Mouse (Mus musculus) forelimb bud, embryonic 11.5 days (tissue): ENCODE measurements around the gene Ntm.

ENCODE experiments used
- DNase-seq: peaks from one replicate; pipeline ENCODE4 v3.0.0-alpha.2; 2012; ENCODE audit warnings: low read depth, low spot score

The Ntm gene

DNA sequence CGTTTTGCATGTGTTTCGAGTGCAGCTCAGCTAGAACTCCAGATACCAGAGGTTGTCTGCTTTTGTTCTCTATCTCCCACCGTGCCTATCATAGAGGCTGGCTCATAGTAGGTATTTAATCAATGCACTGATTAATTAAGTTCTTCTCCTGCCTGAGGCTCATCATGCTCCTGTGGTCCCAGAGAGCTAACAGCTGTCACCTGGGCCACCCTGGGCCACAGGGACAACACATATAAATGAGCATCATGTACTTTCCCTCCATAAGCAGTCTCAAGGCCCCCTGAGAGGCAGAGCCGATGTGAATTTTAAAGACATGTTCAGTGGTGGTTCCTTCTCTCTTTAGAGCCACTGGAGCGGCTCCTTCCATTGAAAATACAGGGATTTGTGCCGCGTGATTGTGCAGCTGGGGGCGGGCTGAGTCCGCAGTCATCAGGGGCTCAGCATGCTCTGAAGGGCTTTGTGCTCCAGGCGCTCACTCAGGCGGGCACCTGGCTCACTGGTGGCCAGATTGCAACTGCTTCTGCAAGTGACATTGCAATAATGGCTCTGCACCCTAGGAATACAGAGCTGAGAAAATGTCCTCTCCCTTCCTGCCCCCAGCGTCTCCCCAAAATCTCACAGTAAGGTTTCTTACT is 160.8 kb downstream of the Ntm start:
- no peak for DNase-seq

DNA sequence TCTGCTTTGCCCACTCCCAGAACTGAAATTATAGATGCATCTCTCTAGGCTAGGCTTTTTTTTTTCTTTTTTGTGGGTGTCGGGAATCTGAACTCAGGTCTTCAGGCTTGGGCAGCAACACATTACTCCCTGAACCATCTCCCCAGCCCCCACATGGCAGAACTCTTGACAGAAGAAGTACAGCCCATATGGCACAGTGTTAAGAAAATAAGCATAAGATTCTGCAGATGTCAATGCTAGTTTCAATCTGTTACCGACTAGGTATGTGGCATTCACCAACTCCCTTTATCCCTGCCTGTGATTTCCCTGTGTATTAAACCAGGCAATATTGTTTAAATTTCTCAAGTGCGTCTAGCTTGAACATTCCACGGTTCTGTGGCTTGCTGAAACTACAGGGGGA is 166.7 kb downstream of the Ntm start:
- DNase-seq = no peak

DNA sequence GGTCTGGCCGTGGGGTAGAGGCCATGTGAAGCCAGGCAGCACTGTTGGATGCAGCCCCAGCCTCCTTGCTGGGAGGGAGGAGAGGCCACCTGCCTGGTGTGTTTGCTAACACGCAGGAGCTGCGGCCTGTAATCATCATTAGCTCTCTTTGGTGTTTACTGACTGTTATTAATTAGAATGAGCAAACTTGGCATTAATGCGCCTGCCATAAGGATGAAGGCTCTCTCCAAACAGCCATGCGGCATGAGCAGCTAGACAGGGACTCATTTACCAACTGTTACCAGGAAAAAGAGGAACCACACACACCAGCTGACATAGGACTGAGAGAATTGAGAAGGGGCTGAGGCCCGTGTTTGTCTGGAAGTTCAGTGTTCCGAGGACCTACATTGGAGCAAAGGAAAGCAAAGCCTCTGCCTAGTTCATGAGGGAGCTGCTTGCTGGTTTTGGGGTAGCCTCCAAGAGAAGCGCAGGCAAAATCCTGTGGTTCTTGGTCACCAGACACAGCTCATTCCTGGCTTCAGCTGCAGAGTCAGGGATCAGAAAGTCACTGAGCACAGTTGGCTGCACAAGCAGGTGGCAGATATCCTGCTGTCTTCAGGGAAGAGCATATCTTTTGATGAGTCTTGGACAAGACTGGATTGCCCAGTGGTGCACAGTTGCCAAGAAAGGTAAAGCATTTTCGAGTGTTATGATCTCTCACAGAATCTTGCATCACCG is 171.6 kb downstream of the Ntm start:
- no peak for DNase-seq

DNA sequence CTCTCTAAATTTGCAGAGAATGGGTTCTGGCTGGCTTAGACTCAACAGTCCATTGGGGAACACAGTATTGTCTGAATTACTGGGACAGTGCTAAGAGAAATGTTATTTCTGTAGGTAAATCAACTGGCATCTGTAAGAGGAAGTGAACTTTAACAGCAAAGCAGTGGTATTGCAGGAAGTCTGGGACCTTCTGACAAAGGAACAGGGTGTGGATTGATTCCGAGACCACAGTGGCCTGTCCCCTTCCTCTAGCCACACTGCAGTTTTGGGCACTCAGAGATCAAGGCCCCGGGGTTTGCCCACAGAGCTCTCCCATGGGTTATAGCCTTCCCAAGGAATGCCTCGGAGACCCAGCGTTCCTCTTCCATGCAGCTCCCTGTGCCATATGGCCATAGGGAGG is 172.9 kb downstream of the Ntm start:
- no peak for DNase-seq

DNA sequence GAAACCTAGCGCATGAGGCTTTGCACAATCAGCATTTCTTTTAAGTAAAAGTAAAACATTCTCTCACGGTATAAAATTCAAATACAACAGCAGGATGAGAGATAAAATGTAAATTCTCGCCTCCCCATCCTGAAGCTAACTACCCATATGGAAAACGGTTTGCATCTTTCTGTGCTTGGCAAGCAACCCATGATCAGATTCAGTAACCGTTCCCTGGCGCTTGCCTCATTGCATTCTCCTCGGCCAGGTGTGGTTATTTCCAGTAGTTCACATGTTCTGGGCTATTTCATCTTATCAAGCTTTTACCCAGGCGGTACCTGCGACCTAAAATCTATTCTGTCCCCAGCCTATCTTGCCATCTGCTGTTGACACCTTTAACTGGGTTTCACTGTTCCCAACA is 174.1 kb downstream of the Ntm start:
- DNase-seq = no peak

DNA sequence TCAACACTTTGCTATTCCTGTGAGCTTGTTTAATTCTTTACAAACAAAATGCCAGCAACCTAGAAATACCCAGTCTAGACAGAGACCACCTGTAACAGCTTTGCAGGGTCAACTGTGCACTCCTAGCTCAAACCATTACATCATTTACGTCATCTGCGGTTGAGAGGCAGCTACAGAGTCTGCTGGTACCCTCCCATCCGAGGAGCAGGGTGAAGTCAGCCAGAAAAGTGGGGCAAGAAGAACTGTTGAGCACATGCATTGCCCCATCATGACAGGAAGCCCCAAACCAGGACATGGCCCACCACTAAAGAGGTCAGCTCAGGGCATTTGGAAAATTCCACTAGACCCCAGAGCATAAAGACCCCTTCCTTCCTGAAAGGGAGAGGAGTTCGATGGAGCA is 175.5 kb downstream of the Ntm start:
- DNase-seq = no peak

DNA sequence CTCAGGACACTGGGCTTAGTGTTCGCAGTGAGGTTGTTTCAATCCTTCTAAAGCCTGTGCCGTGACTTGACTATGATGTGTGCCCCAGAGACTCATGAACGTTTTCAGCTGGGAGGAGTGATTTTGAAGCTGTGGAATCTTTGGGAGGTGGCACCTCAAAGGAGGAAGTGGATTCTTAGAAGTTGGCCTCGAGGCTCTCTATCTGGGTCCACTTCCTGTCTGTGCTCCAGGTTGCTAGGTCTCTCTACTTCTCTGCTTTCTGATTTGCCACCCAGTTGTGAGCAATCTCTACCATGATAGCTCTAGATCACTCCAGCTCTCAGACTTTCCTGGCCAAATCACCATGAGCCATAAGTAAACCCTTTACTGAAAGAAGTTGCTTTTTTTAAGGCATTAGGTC is 180.2 kb downstream of the Ntm start:
- DNase-seq = no peak

DNA sequence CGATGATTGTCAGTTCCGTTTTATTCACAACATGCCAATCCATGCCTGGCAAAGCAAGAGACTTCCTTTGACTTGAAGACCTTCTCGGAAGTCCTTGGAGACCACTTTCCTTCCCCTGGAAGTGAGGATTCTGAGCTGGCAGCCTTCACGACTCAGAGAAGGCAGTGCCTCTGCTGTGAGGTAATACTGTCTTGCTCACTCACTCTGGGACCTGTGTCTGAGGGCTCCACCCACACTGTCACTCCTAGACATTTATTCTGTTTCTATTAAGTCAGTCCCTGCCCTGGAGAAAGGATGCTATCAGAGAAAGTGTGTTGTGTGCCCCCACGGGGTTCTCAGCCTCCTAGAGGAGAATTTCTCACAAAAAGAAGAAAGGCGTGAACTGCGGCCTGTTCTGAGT is 183.2 kb downstream of the Ntm start:
- DNase-seq = no peak

DNA sequence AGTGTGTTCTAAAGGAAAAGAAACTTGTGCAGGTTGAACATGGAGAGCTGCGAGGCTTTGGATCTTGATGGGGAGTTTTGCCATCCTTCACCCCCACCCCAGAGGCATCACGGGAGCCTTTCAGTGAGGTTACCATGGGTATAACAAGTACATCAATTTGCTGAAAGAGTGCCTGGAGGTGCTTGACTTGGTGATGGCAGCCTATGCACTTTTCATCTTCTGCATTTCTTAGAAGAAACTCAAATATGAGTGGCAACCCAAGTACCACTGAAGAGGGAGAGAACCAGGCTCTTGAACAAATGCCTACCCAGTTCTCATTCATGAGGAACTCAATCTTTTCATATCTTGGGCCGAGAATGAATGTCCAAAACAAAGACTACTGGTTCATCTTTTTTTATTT is 186.0 kb downstream of the Ntm start:
- DNase-seq = no peak

DNA sequence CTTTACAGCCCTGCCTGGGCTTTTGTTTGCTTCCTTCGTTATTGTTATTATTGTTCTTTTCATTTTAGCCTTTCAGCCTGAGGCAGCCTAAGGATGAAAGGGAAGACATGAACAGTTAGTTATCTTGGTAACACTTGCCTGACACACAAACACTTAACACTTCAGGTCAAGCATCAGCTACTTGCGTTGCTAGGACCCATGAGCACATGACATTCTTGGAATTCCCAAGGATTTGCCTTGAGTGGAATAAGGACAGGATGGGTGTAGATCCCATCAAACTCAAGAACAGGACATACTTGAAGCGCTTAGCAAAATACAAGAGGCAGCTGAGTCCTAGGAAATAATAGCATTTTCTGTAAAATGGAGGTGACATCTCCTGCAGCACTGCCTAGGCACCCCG is 186.4 kb downstream of the Ntm start:
- DNase-seq = no peak

DNA sequence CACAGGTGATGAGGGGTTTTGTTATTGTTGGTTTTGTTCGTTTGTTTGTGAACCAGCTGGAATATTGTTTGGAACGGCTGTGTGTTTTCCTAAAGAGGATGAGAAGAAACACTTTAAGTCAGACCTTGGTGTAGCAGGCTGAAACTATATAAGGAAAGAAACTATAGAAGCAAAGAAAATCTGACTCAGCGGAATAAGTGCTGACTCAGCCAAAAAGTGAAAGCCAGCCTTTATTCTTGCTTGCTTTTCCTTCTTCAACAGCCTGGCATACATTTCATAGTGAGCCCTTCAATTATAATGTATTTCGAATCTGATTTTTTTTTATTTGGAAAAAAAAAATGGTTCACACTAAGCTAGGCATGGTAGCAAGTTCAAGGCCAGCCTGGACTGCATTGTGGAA is 186.9 kb downstream of the Ntm start:
- no peak for DNase-seq

DNA sequence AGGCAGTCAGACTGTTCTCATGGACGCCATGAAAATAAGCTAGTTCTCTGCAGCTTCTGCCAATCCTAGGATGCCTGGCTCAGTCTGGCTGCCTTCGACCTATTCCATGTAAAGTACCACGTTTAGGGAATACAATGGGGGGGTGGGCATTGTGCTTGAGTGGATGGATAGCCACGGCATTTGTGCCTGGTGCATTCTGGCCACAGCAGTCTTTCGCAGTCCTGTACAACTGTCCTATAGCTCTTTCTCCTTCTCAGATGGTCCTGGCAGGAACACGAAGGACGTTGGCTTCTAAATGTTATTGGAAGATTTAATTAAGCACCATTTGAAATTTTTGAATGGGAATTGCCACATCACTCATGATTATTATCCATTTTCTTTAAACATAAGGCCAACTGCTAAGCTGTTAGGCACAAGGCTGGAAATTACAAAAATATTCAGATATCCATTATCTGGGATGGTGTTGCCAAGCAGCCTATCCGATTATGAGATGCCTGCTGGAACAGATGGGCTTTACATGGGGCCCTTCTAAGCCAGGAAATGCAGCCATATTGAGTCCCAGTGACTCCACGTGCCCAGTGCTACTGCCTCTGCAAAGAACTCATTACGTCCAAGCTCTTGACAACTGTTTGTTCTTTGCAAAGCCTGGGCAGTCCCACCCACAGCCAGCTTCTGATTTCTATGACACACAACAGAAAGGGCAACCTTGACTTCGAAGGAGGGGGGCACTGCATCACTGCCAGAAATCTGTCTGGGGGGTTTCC is 190.1 kb downstream of the Ntm start:
- DNase-seq = no peak

DNA sequence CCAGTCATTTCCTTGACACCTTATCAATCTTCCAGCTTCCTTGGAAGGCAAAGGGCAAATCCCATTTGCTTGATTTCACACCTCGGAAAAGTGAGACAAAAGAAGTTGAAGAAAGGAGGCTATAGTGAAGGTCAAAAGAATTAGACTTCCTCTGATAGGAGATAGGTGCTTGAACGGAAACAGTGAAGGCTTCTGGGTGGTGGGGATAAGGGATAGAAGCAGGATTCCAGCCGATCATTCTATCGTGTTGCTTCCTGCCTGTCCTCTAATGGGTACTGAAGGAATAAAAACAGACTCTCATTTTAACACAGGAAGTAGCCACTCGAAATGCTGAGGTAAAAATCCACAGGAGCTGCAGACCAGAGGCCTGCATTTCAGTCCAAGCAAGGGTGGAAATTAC is 191.1 kb downstream of the Ntm start:
- DNase-seq = no peak

DNA sequence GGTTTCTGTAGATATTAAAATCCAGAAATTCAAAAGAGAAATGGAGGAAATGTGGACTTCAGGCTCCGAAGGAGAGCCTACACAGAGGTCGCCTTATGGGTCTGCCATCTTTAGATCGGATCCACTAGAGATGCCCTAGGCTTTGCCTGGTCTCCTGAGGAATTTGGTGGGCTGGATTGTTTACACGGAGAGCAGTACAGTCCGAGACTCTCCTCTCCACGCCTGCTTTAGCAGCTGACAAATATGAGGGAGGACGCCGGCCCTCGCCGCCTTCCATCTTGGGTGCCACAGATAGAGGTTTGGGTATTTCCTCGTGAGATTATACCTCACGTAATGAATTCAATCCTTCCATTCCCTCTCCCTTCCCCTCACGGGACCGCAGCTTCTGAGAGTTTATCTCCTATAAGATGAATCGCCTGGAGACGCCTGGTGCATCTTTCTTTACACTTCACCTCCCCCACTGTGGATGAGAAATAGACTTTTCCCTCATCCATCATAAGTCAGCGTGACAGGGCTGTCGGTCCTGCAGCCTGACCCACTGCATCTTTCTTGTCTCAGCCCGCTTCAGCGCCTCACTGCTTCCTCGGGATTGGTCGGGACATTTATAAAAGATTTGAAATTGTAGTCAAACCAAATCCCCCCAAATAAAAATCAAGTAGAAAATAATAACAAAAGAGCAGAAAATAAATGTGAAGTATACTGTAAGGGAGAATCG is 191.7 kb downstream of the Ntm start:
- no peak for DNase-seq

DNA sequence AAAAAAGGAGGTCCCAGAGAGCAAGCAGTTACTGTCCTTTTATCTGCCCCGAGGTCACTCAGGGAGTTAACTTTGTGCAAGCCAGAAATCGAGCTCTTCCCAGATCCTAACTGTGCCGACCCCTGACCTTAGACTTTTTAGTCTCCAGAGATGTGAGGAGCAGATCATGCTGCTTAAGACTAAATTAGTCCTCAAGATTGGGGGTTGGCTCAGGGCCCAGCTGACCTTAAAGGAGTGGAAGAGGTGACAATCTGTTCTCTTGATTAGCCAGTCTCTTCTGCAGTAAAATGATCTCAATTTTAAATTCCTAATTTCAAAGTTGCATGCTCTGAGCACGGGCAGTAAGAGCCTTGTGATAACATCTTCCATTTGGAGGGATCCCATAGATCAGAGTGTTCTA is 193.6 kb downstream of the Ntm start:
- DNase-seq = no peak

DNA sequence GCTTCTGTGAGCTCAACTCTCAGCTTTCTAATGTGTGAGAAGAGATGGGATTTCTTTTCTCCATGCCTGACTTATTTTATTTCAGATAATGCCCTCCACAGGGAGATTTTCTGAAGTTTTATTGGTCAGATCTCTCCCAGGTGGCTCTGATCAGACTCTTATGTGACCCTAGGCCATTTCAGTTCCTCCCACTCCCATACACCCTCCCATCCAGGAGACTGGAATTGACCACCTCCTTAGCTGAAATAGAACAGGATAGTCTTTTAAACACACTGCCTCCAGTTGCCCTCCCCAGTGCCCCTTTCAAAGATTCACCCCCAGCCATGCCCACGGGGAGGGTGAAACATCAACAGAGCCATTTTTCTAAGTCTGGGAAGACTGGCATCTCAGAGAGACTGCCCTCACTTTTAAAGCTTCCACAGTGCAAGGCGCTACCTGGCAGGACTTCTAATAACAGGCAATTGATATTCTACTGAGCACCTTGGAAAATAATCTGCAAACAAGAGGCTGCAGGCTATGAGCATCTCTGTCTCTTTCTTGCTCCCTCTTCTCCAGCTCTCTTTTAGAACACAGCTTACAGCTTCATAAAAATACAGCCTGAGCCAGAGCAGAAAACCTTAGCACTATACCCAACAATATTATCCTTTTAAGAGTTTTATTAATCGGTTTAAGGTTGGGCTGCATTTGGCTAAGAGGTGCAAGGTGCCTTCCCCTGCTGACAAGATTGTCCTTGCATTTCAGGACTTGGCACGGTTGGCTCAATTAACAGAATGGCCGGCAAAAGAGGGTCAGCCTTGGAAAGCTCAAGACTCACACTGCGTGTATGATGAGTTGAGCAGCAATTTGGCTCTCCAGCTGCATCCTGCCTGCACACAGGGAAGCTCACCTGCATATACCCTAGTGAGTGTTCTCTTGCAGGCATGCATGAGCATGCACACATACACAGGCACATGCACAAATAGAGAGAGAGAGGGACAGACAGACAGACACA is 196.7 kb downstream of the Ntm start:
- DNase-seq = no peak

DNA sequence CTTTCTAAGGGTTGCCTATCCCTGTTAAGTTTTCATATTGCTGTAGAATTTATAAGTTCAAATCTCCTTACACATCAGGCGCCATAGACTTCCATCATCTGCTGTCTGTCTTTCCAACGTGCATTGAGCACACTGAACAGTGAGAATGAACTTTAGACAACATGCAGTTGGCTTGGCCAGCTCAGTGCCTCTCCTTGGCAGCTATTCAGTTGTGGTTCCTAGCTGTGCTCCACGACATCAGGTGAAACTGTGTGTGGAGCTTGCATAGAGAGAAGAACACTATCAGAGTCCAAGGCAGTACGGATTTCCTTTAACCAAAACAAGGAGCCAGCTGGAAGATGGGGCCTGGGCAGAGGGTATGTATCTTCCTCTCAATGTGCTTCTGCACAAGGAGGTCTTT is 199.6 kb downstream of the Ntm start:
- no peak for DNase-seq

DNA sequence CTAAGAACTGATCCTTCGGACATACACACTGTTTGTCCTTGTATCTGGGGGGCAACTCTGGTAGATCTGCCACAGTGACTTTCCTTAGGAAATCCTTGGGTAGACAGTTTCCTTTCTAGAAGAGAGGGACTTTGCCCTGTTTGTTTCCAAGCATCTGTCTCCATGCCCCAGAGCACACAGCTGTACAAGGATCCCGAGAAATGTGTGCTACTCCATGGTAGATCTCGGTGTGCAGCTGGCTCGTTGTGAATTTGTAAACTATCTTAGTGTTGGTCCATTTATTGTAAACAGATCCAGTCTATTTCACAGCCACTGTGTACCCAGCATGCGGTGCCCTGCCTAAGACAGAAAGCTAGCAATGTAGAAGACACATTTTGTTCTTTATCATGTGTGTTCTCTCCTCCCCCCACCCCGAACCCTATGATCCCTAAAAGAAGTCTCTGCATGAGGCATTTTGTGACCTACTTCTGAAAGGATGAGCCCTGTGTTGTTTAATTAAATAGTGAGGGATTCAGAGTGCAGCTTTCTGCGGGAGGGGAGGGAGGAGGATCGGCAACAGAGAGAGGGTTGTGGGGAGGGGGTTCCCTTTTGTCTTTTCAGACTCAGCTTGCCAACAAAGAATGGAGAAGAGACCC is 200.9 kb downstream of the Ntm start:
- DNase-seq = no peak

DNA sequence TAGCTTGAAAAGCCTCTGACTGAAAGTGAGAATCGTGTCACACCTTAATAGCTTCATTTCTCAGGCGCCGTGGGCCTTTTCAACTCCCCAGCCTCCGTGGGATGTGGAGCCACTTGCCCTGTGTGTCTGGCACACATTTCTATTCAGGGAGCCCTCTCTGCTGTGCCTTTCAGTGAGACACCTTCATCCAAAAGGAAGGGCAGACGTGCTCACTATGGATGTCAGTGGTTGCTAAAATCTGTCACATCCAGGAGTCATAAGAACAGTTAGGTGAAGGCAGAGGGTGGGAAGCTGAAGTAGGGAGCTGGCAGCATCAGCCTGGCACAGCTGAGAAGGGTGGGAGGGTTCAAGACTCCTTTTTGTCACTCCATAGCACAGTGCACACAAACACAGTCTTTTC is 201.4 kb downstream of the Ntm start:
- no peak for DNase-seq

DNA sequence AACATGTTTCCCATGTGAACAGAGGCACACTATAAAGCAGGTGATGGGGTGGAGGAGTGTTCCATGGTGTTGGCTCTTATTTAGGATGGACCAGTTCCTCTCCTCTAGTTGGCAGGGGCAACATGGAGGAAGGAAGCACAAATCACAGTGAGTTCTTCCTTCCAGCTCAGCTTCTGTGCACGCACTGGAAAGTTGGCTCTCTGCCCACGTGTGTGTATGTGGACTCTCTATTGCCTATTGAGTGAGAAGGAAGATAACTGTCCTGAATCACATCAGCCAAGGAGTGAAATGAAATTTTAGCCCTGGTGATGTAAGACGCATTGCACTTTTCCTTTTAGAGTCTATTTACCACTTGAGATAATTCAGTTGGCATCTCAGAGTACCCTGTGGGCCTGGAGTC is 203.0 kb downstream of the Ntm start:
- no peak for DNase-seq

DNA sequence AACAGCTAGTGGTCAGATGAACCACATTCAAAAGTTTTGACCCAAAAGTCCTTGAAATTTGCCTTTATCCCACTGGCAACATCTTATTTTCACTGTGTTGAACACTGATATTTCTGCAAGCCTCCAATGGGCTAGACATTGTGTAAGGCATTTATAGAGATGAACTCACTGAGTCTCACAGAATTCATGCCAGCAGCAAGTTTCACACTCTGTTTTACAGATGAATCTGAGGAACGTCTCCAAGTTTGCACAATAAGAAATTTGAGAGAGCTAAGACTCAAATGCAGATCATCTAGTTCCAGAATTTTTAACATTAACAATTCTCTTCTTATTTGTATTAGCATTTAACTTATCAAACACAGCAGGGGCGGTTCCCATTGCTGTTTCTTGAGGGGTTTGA is 203.9 kb downstream of the Ntm start:
- DNase-seq = no peak
